Mouse (Mus musculus): ENCODE results near the gene Abl2.
"Not testable (repeated sequence)": the region's sequence is repeated elsewhere in the genome, so short reads cannot be mapped to it uniquely, and the experiment has no call there.

Gene Abl2

DNA sequence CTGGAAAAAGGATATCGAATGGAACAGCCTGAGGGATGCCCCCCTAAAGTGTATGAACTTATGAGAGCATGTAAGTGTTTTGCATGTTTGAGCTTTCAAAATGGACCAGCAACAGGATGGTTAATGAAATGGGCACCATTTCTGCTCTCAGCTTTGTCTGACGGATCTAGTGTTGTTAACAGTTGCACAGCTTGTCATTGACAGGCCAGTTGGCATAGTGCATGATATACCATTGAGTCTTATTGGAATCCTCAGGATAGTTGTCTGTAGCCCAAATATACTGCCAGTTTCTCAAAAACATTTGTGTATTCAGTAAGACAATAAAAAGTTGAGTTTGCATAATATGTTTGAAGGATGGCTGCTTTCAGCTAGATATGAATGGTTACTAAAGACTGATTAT lies 76.6 kb downstream of the Abl2 start:
- DNase-seq (ENCODE audit: low spot score): no peak

DNA sequence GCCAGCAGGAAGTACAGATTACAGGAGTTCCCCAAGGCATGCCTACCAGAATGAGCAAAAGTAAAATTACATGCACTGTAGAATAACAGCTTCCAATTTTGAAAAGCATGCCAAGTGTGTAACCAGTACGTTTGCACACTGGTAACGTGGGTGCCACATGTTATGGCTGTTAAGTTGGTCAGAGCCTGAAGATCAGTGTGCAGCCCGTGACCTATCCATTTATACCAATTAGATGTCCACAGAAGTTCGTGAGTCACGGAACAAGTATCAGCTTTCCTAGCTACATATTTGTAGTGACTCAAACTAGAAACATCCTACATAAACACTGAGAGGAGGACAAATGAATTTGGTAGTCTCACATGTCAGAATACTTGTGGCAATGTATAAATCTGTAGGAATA lies 80.9 kb downstream of the Abl2 start:
- DNase-seq (ENCODE audit: low spot score): no peak

DNA sequence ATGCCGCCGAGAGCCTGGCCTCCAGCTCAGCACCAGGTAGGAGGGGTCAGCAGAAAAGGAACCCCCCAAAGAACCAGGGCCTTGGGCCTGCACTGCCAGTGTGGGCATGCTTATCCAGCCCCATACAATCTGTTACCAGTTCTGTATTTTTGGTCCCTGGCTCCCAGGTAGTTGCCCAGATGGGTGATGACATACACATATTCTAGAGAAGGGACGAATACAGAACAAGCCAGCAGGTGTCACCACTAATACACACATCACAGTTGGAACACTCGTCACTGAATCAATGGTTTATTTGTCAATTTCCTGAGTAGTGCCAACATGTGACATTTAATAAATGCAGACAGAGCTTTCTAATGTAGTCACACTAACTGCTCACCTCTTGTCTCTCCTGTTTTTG lies 82.0 kb downstream of the Abl2 start:
- DNase-seq (ENCODE audit: low spot score): no peak

DNA sequence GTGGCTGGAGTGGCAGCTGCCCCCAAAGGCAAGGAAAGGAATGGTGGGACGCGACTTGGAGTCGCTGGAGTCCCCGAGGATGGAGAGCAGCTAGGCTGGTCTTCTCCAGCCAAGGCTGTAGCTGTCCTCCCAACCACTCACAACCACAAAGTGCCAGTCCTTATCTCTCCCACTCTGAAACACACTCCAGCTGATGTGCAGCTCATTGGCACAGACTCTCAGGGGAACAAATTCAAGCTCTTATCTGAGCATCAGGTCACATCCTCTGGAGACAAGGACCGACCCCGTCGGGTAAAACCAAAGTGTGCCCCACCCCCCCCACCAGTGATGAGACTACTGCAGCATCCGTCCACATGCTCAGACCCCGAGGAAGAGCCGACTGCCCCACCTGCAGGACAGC lies 83.2 kb downstream of the Abl2 start:
- no peak for DNase-seq (ENCODE audit: low spot score)

DNA sequence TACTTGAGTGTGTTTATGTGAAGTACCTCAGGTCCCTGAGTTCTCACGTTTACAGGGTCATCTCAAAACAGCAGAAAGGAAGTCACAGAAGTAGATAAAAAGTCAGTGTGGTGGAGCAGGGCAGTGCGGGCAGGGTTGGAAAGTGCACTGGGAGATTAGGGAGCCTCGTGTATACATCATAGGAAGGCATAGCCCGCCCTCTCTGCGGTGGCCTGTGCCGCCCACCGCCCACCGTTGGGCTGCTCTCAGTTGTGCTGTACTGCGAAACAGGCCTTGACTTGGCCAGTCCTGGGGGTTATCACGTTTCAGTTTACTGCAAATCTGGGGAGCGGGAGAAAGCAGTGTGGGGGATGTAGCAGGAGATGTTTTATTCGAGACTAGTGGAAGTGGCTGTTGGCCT lies 84.2 kb downstream of the Abl2 start:
- DNase-seq (ENCODE audit: low spot score): no peak

DNA sequence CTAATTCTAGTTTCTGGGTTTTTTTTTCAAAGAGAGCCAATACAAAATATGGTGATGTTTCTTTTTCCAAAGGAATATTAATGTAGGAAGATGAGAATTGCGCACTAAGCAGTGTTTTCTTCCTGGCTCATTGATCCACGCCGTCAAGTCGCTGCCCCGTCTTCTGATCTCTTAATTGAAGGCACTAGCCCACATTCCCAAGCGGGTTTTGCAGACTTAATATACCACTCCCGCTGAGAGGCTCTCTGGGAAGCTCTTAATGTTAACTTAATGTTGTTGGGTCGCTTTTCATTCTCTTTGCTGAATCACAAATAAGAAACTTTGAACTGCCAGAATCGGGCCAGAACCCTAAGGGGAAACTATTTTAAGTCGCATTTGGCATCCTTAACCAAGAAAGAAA lies 85.5 kb downstream of the Abl2 start:
- DNase-seq (ENCODE audit: low spot score): no peak

DNA sequence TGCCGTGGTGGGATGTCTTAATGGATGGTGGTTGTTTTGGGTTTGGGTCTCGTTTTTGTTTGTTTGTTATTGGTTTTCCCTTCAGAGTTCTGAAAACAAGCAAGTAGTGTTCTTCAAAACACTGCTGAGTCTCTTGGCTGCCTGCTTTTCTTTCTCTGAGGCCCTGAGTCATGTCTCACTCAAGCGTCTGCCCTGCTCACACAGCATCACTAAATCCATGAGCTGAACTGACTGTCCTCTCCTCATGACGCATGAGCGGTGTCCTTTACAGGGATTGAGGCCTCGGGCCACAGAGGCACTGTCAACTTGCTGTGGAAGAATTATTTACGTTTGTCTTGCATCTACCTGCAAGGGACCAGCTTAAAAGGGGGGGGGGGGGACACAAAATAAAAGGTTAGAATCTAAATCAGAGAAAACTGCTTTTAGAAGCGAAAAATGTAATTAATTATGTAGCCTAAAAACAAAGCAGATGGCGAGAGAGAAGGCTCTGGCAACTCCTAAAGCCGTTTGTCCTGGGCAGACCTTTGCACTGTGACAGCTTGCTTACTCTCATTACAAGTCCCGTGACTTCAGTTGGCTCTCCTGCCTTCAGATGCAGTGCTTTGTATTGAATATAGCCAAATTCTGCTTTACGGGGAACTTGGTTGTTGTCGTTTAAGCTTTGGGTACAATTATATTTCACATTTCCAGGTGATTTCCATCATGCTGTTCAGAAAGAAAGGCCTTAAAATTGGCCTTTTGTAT lies 86.4 kb downstream of the Abl2 start:
- no peak for DNase-seq (ENCODE audit: low spot score)

DNA sequence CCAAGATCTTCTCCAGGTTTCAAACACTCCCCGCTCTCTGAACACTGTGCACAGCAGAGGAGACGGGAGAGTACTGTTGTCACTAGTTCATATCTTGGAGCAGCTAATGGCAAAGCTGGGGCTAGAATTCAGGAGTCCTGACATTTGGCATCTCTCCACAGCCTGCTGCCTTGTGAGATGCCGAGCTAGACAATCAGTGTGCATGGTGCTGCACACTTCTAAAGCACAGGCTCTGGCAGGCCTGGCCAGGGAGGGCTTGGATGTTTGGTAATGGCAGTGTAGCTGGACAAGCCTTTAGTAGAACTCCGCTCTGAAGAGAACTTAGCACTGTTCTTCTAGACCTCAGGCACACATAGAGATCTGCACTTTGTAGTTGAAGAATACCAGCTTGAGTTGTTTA lies 87.4 kb downstream of the Abl2 start:
- no peak for DNase-seq (ENCODE audit: low spot score)

DNA sequence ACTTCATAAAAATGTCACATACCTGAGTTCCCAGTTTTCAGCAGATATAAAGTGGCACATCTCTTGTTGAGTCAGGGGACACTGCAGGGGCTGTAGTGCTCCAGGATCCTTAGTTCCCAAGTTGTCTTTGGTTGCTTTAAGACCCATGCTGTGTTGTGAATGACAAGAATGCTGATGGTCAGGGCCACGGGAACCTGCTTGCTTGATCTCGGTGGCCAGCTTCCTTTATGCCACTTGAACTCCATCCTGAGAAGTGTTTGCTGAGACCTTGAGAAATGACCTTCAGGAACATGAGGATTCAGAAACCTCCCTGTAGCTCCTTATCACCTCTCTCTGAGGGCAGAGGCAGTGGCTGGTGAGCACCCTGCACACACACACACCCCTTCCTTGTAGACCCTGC lies 90.1 kb downstream of the Abl2 start:
- DNase-seq (ENCODE audit: low spot score): no peak

DNA sequence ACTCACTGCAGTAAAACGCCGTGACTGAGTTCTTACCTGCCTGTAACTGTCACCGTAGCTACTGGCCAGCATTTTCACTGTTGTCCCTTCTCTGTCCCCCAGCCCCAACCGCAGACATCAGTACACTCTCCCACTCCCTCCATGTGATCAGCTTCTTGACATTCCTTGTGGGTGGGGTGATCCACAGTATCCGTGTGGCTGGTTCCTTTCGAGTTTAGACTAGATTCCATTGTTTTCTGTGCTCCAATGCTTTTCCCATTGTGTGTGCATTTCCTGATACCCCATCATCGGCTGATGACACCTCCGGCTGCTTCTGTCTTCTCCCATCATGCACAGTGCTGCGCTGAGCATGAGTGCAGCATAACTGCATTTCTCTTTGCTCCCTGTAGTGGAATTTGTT lies 92.0 kb downstream of the Abl2 start:
- no peak for DNase-seq (ENCODE audit: low spot score)

DNA sequence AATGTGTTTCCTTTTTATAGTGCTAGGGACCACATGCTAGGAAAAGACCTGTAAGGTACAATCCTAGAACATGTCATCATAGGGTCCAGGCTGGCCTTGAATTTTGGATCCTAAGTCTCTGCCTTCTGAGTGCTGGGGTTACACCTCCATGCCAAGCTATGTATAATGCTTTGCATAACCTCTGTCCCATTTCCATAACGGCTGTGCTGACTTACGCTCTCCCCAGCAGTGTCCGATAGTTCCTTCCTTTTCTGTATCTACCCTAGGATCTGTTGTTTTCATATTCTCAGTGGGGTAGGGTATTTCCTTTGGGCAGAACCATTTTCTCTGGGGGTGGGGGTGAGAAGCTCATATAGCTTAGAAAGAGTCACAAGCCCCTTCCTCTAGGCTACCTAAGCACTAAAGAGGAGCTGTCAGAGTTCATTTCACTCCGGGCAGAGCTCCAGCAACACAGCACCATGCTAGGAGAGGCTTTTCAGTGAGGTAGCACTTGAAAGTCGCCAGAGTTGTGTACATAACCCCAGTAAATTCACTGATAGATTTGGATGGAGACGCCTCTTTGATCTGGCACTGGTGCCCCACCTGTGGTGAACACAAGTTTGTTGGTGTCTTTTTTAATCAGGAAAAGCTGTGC lies 93.7 kb downstream of the Abl2 start:
- no peak for DNase-seq (ENCODE audit: low spot score)

DNA sequence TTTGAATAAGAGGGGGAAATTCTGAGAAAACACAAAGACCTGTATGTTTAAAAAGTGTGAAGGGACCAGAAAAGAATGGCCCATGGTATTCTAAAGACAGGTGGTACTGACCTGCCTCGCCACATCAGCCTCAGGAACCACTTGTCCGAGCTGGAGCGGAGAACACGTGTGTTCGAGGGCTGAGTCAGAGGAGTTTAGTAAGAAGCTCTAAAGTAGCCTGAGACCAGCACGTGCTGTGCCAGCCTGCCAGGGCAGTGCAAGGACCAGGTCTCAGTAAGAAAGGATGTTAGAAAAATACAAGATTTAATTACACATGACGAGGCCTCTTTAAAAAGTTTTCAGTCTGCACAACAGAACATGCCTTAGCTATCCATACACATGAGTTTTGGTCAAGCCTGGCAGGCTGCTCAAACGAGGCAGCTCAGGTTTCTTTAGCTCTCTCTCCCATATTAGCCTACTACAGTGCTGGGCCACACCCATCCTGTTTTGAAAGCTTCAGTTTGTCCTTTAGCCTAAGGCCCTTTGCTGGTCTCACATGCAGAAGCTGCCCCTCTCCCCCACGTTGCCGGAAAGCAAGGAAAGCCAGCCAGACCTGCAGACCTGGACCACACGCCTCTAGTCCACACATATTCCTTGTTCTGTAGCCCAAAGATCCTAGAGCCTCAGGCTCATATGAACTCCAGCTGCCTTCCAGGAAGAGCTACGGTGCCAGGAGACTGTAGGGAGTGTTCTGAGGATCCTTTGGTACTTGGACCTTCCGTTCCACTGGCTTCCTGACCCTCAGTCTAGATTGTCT lies 96.3 kb downstream of the Abl2 start:
- DNase-seq (ENCODE audit: low spot score): no peak

DNA sequence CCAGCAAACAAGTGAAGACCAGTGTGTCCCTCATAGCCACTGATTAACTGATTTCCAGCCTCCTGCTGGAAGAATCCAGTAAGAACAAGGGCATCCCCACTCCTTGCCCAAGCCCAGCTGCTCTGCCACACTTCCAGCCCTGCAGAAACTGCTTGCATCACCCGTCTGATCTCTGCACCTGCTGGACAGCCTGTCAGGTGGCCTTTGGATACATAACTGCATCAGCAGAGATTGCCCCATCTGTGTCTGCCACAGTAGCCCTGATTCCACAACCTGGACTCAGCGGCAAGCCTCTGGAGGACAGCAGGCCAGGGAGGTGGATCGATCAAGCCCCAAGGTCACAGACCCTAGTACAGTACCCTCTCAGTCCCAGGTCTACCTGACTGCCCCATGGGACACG lies 98.9 kb downstream of the Abl2 start:
- no peak for DNase-seq (ENCODE audit: low spot score)

DNA sequence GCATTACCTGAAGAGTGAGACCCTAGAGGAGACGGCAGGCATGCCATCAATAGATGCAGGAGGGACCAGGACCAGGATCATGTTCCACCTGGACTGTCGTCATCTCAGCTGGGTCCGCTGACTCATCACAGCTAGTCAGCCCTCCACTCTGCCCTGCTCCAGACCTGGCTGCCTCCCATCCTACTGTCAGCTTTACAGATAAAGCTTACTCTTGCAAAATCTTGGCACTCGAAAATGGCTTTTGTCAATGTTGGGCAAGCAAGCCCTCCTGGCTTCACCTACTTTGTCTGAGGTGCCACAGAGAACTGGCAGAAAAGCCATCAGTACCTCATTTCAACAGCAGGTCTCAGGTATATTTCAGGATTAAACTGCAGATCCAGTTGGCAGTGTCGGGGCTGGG lies 100.1 kb downstream of the Abl2 start:
- no peak for DNase-seq (ENCODE audit: low spot score)

DNA sequence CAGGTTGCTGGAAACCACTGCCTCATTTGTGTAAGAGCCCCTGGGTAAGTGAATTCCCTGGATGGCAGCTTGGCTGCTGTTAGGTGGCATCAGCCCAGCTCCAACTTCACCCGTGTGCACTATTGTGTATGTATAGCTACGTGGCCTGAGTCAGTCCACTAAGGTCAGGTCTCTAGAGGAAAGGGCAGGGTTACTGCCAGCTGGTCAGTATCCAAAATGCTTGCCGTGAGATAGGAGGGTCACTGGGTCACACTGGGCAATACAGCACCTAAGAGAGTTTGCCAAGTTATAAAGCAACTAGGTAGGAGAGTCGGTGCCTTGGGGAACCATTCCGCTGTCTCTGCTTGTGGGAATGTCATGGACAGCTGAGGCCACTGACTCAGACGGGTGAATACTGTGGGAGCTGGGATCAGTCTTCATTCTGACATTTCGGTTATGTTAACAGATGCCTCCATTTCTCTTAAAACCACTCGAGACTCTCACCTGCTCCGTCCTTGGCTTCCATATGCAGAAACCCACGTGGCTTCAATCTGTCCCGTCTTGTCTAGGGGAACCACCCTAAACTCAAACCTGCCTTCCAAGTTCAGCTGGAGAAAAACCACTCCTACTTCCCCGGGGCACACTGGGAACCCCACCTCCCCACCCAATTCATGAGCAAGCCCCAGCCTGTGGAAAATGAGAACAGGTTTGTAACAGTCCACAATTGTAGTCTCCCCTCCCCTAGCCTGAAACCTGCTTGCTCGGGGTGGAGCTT lies 101.5 kb downstream of the Abl2 start:
- DNase-seq (ENCODE audit: low spot score): no peak

DNA sequence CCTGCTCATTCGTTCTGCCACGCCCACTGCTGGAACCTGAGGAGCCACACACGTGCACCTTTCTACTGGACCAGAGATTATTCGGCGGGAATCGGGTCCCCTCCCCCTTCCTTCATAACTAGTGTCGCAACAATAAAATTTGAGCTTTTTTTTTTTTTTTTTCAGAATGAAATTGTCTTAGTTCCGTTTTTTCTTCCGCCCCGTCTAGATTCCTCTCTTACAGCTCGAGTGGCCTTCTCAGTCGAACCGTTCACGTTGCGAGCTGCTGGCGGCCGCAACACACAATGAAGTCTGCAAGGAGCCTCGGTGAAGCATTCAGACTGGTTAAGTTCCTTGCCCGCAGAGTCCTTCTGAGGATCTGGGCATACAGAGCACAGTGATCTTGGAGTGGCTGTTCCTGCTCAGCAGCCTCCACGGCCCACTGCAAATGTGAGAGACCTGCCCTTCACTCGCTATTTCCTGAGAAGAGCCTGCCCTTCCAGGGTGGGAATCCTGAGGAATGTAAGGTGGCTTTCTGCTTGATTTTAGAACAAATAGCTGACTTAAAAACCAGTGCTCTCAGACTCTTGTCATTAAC lies 102.2 kb downstream of the Abl2 start:
- DNase-seq (ENCODE audit: low spot score): not testable (repeated sequence)

DNA sequence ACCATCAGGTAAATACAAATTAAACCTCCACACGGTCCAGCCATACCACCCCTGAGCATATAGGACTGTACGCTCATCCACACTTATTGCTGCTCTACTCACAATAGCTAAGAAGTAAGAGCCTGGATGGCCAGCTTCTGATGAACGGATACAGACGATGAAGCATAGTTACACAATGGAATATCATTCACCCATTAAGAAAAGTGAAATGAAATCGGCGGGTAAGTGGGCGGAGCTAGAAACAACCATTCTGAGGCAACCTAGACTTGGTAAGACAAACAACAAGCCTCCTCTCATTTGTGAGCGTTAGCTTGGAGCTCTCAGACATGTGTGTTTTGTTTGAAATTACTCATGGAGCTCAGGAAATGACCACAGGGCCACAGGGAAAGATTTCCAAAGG lies 107.2 kb downstream of the Abl2 start:
- no peak for DNase-seq (ENCODE audit: low spot score)

DNA sequence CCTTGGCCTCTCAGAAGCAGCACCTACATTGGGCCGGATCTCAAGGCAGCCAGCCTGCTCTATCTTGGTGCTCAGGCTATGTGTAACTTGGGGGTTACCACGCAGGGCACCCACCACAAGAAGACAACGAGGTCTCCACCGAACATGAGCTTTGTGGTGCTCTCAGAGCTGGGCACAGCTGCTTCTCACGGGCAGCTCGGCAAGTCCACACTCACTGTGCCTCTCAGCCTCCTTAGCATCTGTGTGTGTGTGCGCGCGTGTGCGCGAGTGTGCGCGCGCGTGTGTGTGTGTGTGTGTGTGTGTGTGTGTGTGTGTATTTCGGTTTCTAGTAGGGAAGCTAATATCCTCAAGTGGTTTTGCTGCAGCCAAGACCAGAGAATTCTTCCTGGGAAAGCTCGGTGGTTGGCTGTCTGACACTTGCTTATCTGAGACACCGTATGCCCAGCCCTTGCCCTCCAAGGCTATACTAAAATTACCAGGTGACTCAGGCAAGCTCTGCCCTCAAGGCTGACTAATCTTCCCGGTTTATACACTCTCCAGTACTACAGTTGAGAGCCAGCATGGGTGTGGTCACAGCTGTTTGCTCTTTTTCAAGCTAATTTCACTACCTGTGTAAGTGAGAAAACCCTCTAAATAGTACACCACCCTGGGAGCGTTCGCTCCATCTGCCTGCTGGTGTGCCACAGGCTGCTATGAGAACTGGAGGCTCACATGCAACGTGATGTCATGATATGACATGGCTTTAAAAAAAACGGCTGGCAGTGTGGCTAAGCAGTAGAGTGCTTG lies 108.7 kb downstream of the Abl2 start:
- no peak for DNase-seq (ENCODE audit: low spot score)

DNA sequence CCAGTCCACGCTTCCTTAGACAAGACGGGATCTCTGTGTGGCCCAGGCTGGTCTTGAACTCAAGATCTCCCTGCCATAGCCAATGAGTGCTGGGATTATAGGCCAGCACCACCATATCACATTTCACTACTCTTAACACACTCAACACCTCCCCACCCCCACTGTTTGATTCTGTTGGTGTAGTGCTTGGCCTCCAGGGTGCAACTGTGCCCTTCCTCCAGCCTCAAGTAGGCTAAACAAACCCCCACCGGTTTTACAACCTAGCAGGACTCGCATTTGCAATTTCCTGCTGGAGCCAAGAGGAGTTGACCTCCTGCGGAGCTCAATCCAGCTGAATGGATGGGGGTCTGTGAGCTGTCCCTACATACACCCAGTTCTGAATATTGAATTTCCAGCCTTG lies 110.0 kb downstream of the Abl2 start:
- no peak for DNase-seq (ENCODE audit: low spot score)

DNA sequence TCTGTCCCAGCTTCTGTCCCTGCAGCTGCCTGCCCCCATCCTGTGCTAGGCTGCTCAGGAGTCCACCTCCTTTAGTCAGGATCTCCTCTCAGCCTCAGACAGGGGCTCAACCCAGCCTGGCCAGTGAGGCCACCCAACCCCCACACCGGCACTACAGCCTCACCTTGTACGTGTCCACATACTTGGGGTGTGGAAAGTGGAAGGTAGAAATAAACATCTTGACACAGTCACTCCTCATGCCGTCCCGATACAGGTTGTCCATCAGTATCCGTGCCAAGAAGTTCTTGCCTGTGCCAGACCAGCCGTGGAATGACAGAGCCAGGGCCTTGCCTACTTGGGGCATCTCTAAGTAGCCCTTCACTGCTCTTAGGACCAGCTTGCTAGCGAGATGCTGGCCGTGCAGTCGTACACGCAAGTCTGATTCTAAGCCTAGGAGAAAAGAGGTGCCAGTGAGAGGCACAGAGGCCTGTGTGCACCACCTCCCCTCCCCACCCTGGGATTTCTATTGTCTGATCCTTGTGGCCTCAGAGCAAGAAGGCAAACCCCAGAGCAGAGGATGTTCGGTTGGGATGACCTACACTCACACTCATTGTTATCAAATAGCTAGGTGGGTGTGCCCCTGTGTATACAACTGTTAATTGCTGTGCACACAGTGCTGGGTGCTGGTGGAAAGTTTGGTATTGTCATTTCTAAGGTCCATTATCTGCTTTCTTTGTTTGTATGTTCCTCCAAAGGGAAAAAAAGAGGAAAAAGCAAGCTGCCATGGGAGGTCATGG lies 110.8 kb downstream of the Abl2 start:
- no peak for DNase-seq (ENCODE audit: low spot score)

DNA sequence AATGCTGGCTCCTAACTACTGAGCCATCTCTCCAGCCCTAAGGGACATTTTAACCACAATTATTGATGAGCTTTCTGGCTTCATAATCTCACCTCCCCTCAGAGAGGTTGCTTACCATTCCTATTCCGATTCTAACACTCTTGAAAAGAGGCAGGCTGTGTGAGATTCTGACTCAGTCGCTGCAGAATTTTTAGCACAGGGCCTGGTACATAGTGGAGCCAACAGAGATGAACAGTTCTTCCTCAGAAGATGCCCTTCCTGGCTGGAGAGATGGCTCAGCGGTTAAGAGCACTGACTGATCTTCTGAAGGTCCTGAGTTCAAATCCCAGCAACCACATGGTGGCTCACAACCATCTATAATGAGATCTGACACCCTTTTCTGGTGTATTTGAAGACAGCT lies 113.3 kb downstream of the Abl2 start:
- DNase-seq (ENCODE audit: low spot score): no peak
